Mouse (Mus musculus) lung, embryonic 16.5 days (tissue): Measurements from ENCODE around the gene Faf1. TPM values are rescaled to one million over a fixed set of nuclear protein-coding genes. Genes with fewer than 3 reads are reported as not detected.
A peak's percentile ranks its signal among the peaks of the same experiment; 100 is the strongest.

Experiments used
- ATAC-seq: fragments of 200-750 bp; cut with Nextera tagmentation; 2 replicates; pipeline ENCODE4 v1.8.0; 2017; ENCODE audit warnings: low read depth, mild to moderate bottlenecking, moderate library complexity
- H3K27ac ChIP-seq: fragments of 300-500 bp; sonication (generic); 2 replicates; pipeline ENCODE4 v1.5.1; 2014; ENCODE audit warnings: mild to moderate bottlenecking, control low read depth, low read length
- H3K27me3 ChIP-seq: fragments of 300-500 bp; sonication (generic); 2 replicates; pipeline ENCODE4 v1.6.1; 2014; ENCODE audit warnings: low read depth, low read length, mixed read lengths; ENCODE audit not compliant: control insufficient read depth, insufficient read depth
- H3K36me3 ChIP-seq: fragments of 300-500 bp; sonication (generic); 2 replicates; pipeline ENCODE4 v1.6.1; 2014; ENCODE audit warnings: low read length; ENCODE audit not compliant: control insufficient read depth, insufficient read depth
- H3K4me1 ChIP-seq: fragments of 300-500 bp; sonication (generic); replicated peaks from 2 replicates; pipeline ENCODE4 v1.6.1; 2014; ENCODE audit warnings: low read length, mixed read lengths; ENCODE audit not compliant: control insufficient read depth, insufficient read depth
- H3K4me2 ChIP-seq: fragments of 300-500 bp; sonication (generic); 2 replicates; pipeline ENCODE4 v1.6.1; 2014; ENCODE audit warnings: low read depth, low read length, control low read depth
- H3K4me3 ChIP-seq: fragments of 300-500 bp; sonication (generic); 2 replicates; pipeline ENCODE4 v1.5.1; 2014; ENCODE audit warnings: mild to moderate bottlenecking, low read length, control low read depth
- H3K9ac ChIP-seq: fragments of 300-500 bp; sonication (generic); 2 replicates; pipeline ENCODE4 v1.6.1; 2014; ENCODE audit warnings: low read length, control low read depth
- H3K9me3 ChIP-seq: fragments of 300-500 bp; sonication (generic); 2 replicates; pipeline ENCODE4 v1.6.1; 2016; ENCODE audit warnings: low read length; ENCODE audit not compliant: control insufficient read depth
- WGBS: fragments of 180-500 bp; shearing (Covaris S2); extraction: QIAGEN DNeasy Blood & Tissue Kit; methylation state at CpG from one replicate; pipeline ENCODE4 v1.1.7; 2014; 5-methylcytosine and 5-hydroxymethylcytosine counted together
- polyA plus RNA-seq: library from polyadenylated mRNA; unstranded; fragments of >200 nt; fragmentation: Nextera tagmentation; extraction: Ambion mirVana; gene quantifications from 2 replicates; pipeline ENCODE4 v1.2.1, GENCODE M21; 2015

The Faf1 gene
- polyA plus RNA-seq, 1 experiment from 2014 or later, result 20.9 TPM

GRCm38 (mm10) chr4:109978068-109978857 lies 301.9 kb downstream of the Faf1 start:
- Histone ChIP-seq H3K27me3 (peaks cover 96% of the 10 kb centered on the region), H3K36me3 (no peaks in the 10 kb centered on the region), H3K9me3 (no peaks in the 10 kb centered on the region), H3K4me1 (peaks cover 27% of the 10 kb centered on the region), H3K9ac (peak overlapping the region; percentile 48), H3K4me2 (peak overlapping the region; percentile 71), H3K4me3 (peak overlapping the region; percentile 46), H3K27ac (no peak overlapping the region)
- peak; percentile 1 for ATAC-seq
- under 1% methylated on average over 52 of the region's 56 CpGs for WGBS

GRCm38 (mm10) chr4:109978858-109979340 lies 302.5 kb downstream of the Faf1 start:
- H3K4me3 ChIP-seq, result no peak overlapping the region

GRCm38 (mm10) chr4:109979461-109980320 lies 303.3 kb downstream of the Faf1 start:
- WGBS, result 2% methylated on average over 66 of the region's 66 CpGs
- H3K9me3 ChIP-seq, result no peaks in the 10 kb centered on the region
- no peak overlapping the region for H3K9ac ChIP-seq
- H3K36me3 ChIP-seq, result no peaks in the 10 kb centered on the region
- H3K27me3 ChIP-seq, result peaks cover 96% of the 10 kb centered on the region
- H3K4me2 ChIP-seq, result peak overlapping the region; percentile 16; the same call in 1 of the 2 replicates
- ATAC-seq, result no peak
- peaks cover 27% of the 10 kb centered on the region for H3K4me1 ChIP-seq
- H3K4me3 ChIP-seq, result peak overlapping the region; percentile 26
- H3K27ac ChIP-seq, result no peak overlapping the region

More at GRCm38 (mm10) chr4:109978858-109979340, 302.5 kb downstream of the Faf1 start:
- WGBS, result 3% methylated on average over 9 of the region's 9 CpGs
- no peak for ATAC-seq
- Histone ChIP-seq H3K27me3 (peaks cover 96% of the 10 kb centered on the region), H3K4me2 (no peak overlapping the region), H3K9ac (no peak overlapping the region), H3K4me1 (peaks cover 27% of the 10 kb centered on the region), H3K36me3 (no peaks in the 10 kb centered on the region), H3K9me3 (no peaks in the 10 kb centered on the region), H3K27ac (no peak overlapping the region)

GRCm38 (mm10) chr4:109980321-109981082 lies 304.1 kb downstream of the Faf1 start:
- peaks cover 97% of the 10 kb centered on the region for H3K27me3 ChIP-seq
- no peaks in the 10 kb centered on the region for H3K9me3 ChIP-seq
- ATAC-seq, result no peak
- no peaks in the 10 kb centered on the region for H3K36me3 ChIP-seq
- no peak overlapping the region for H3K27ac ChIP-seq
- 8% methylated on average over 26 of the region's 29 CpGs for WGBS
- peak overlapping the region; percentile 16; the same call in 1 of the 2 replicates for H3K4me2 ChIP-seq
- H3K4me3 ChIP-seq, result no peak overlapping the region; the same call in 1 of the 2 replicates
- H3K9ac ChIP-seq, result no peak overlapping the region
- peaks cover 27% of the 10 kb centered on the region for H3K4me1 ChIP-seq

- peaks cover 27% of the 10 kb centered on the region for H3K4me1 ChIP-seq
- WGBS, result 1% methylated on average over 37 of the region's 37 CpGs
- no peak overlapping the region for H3K27ac ChIP-seq
- H3K36me3 ChIP-seq, result no peaks in the 10 kb centered on the region
- peak overlapping the region; percentile 48 for H3K4me3 ChIP-seq
- no peak overlapping the region for H3K9ac ChIP-seq
- H3K27me3 ChIP-seq, result peaks cover 98% of the 10 kb centered on the region
- peak overlapping the region; percentile 54 for H3K4me2 ChIP-seq
- H3K9me3 ChIP-seq, result no peaks in the 10 kb centered on the region
- no peak for ATAC-seq
Observed at GRCm38 (mm10) chr4:109981083-109981870, 304.9 kb downstream of the Faf1 start.

- Histone ChIP-seq H3K9me3 (no peaks in the 10 kb centered on the region), H3K9ac (peak overlapping the region; percentile 15; the same call in 1 of the 2 replicates), H3K4me1 (peaks cover 27% of the 10 kb centered on the region), H3K27me3 (peaks cover 99% of the 10 kb centered on the region), H3K4me3 (peak overlapping the region; percentile 48), H3K27ac (no peak overlapping the region), H3K36me3 (no peaks in the 10 kb centered on the region), H3K4me2 (peak overlapping the region; percentile 54)
- ATAC-seq, result 0 out of 2 replicates have a peak, but pooled peaks have one; percentile 8
- under 1% methylated on average over 55 of the region's 99 CpGs for WGBS
Observed at GRCm38 (mm10) chr4:109981871-109982680, 305.7 kb downstream of the Faf1 start.

- H3K27me3 ChIP-seq, result peaks cover 99% of the 10 kb centered on the region
- no peaks in the 10 kb centered on the region for H3K9me3 ChIP-seq
- peaks cover 22% of the 10 kb centered on the region for H3K4me1 ChIP-seq
- no peak overlapping the region for H3K9ac ChIP-seq
- H3K36me3 ChIP-seq, result no peaks in the 10 kb centered on the region
- peak overlapping the region; percentile 48 for H3K4me3 ChIP-seq
- H3K4me2 ChIP-seq, result peak overlapping the region; percentile 54; the same call in 1 of the 2 replicates
- H3K27ac ChIP-seq, result no peak overlapping the region
- no peak for ATAC-seq
- 5% methylated on average over 30 of the region's 30 CpGs for WGBS
Observed at GRCm38 (mm10) chr4:109982681-109983265, 306.4 kb downstream of the Faf1 start.
